Mouse (Mus musculus): ENCODE results near the gene Arhgap17. TPM values are rescaled to one million over a fixed set of nuclear protein-coding genes. Genes with fewer than 3 reads are reported as not detected.

The Arhgap17 gene
- polyA plus RNA-seq, 1 experiment: 38.3 TPM

GRCm38 (mm10) chr7:123251343-123251742 is 118.4 kb downstream of the Arhgap17 start:
- Histone ChIP-seq H3K27ac (ENCODE audit: control insufficient read depth, insufficient read depth, low read depth, low read length, poor library complexity) (no peak overlapping the region), H3K4me3 (replicated peaks; ENCODE audit: control insufficient read depth, low read depth, low read length) (no peak overlapping the region), H3K4me1 (ENCODE audit: control insufficient read depth, insufficient read depth, low read length) (0 out of 2 replicates have a peak, but pooled peaks cover 1% of the 10 kb centered on the region)
- TF ChIP-seq CTCF (IDR thresholded peaks at IDR 0.05; ENCODE audit: control insufficient read depth, insufficient read depth, low read length) (no peak), POLR2A (IDR thresholded peaks at IDR 0.05; ENCODE audit: borderline replicate concordance, control insufficient read depth, low read depth, low read length) (no peak)
- 62% methylated on average over 6 of the region's 6 CpGs for WGBS

GRCm38 (mm10) chr7:123248166-123248565 is 121.5 kb downstream of the Arhgap17 start:
- H3K4me3 ChIP-seq (replicated peaks; ENCODE audit: control insufficient read depth, low read depth, low read length): no peak overlapping the region
- TF ChIP-seq CTCF (IDR thresholded peaks at IDR 0.05; ENCODE audit: control insufficient read depth, insufficient read depth, low read length): no peak
- no peak for TF ChIP-seq POLR2A (IDR thresholded peaks at IDR 0.05; ENCODE audit: borderline replicate concordance, control insufficient read depth, low read depth, low read length)
- 43% methylated on average over 2 of the region's 2 CpGs for WGBS
- no peak overlapping the region for H3K27ac ChIP-seq (ENCODE audit: control insufficient read depth, insufficient read depth, low read depth, low read length, poor library complexity)
- 0 out of 2 replicates have a peak, but pooled peaks cover 1% of the 10 kb centered on the region for H3K4me1 ChIP-seq (ENCODE audit: control insufficient read depth, insufficient read depth, low read length)

- Histone ChIP-seq H3K4me1 (ENCODE audit: control insufficient read depth, insufficient read depth, low read length) (peaks cover 4% of the 10 kb centered on the region; the same call in 1 of the 2 replicates), H3K27ac (ENCODE audit: control insufficient read depth, insufficient read depth, low read depth, low read length, poor library complexity) (no peak overlapping the region), H3K4me3 (replicated peaks; ENCODE audit: control insufficient read depth, low read depth, low read length) (no peak overlapping the region)
- 35% methylated on average over 4 of the region's 4 CpGs for WGBS
- no peak for TF ChIP-seq POLR2A (IDR thresholded peaks at IDR 0.05; ENCODE audit: borderline replicate concordance, control insufficient read depth, low read depth, low read length)
- no peak for TF ChIP-seq CTCF (IDR thresholded peaks at IDR 0.05; ENCODE audit: control insufficient read depth, insufficient read depth, low read length)
Measured at GRCm38 (mm10) chr7:123246504-123247084, 123.1 kb downstream of the Arhgap17 start.

- Histone ChIP-seq H3K4me3 (replicated peaks; ENCODE audit: control insufficient read depth, low read depth, low read length) (no peak overlapping the region), H3K27ac (ENCODE audit: control insufficient read depth, insufficient read depth, low read depth, low read length, poor library complexity) (no peak overlapping the region), H3K4me1 (ENCODE audit: control insufficient read depth, insufficient read depth, low read length) (peaks cover 5% of the 10 kb centered on the region; the same call in 1 of the 2 replicates)
- no peak for TF ChIP-seq POLR2A (IDR thresholded peaks at IDR 0.05; ENCODE audit: borderline replicate concordance, control insufficient read depth, low read depth, low read length)
- no peak for TF ChIP-seq CTCF (IDR thresholded peaks at IDR 0.05; ENCODE audit: control insufficient read depth, insufficient read depth, low read length)
- 83% methylated on average over 1 of the region's 1 CpGs for WGBS
Measured at GRCm38 (mm10) chr7:123244833-123245232, 124.9 kb downstream of the Arhgap17 start.

- Histone ChIP-seq H3K27ac (ENCODE audit: control insufficient read depth, insufficient read depth, low read depth, low read length, poor library complexity) (no peak overlapping the region), H3K4me1 (ENCODE audit: control insufficient read depth, insufficient read depth, low read length) (peaks cover 7% of the 10 kb centered on the region; the same call in 1 of the 2 replicates), H3K4me3 (replicated peaks; ENCODE audit: control insufficient read depth, low read depth, low read length) (no peak overlapping the region)
- TF ChIP-seq CTCF (IDR thresholded peaks at IDR 0.05; ENCODE audit: control insufficient read depth, insufficient read depth, low read length) (no peak), POLR2A (IDR thresholded peaks at IDR 0.05; ENCODE audit: borderline replicate concordance, control insufficient read depth, low read depth, low read length) (no peak)
- 60% methylated on average over 7 of the region's 7 CpGs for WGBS
Measured at GRCm38 (mm10) chr7:123242241-123242640, 127.5 kb downstream of the Arhgap17 start.

GRCm38 (mm10) chr7:123240064-123240463 is 129.7 kb downstream of the Arhgap17 start:
- Histone ChIP-seq H3K4me3 (replicated peaks; ENCODE audit: control insufficient read depth, low read depth, low read length) (no peak overlapping the region), H3K4me1 (ENCODE audit: control insufficient read depth, insufficient read depth, low read length) (peaks cover 5% of the 10 kb centered on the region; the same call in 1 of the 2 replicates), H3K27ac (ENCODE audit: control insufficient read depth, insufficient read depth, low read depth, low read length, poor library complexity) (no peak overlapping the region)
- WGBS: 5% methylated on average over 6 of the region's 6 CpGs
- TF ChIP-seq CTCF (IDR thresholded peaks at IDR 0.05; ENCODE audit: control insufficient read depth, insufficient read depth, low read length) (no peak), POLR2A (IDR thresholded peaks at IDR 0.05; ENCODE audit: borderline replicate concordance, control insufficient read depth, low read depth, low read length) (no peak)

GRCm38 (mm10) chr7:123238621-123239020 is 131.1 kb downstream of the Arhgap17 start:
- no peak for TF ChIP-seq CTCF (IDR thresholded peaks at IDR 0.05; ENCODE audit: control insufficient read depth, insufficient read depth, low read length)
- no peak for TF ChIP-seq POLR2A (IDR thresholded peaks at IDR 0.05; ENCODE audit: borderline replicate concordance, control insufficient read depth, low read depth, low read length)
- H3K4me3 ChIP-seq (replicated peaks; ENCODE audit: control insufficient read depth, low read depth, low read length): no peak overlapping the region
- 80% methylated on average over 4 of the region's 4 CpGs for WGBS
- no peak overlapping the region for H3K27ac ChIP-seq (ENCODE audit: control insufficient read depth, insufficient read depth, low read depth, low read length, poor library complexity)
- peaks cover 5% of the 10 kb centered on the region; the same call in 1 of the 2 replicates for H3K4me1 ChIP-seq (ENCODE audit: control insufficient read depth, insufficient read depth, low read length)

- 10% methylated on average over 4 of the region's 4 CpGs for WGBS
- no peak overlapping the region for H3K4me3 ChIP-seq (replicated peaks; ENCODE audit: control insufficient read depth, low read depth, low read length)
- TF ChIP-seq POLR2A (IDR thresholded peaks at IDR 0.05; ENCODE audit: borderline replicate concordance, control insufficient read depth, low read depth, low read length) (no peak), CTCF (IDR thresholded peaks at IDR 0.05; ENCODE audit: control insufficient read depth, insufficient read depth, low read length) (no peak)
- no peak overlapping the region for H3K27ac ChIP-seq (ENCODE audit: control insufficient read depth, insufficient read depth, low read depth, low read length, poor library complexity)
- H3K4me1 ChIP-seq (ENCODE audit: control insufficient read depth, insufficient read depth, low read length): peaks cover 3% of the 10 kb centered on the region; the same call in 1 of the 2 replicates
Measured at GRCm38 (mm10) chr7:123235449-123235848, 134.3 kb downstream of the Arhgap17 start.

Other genes with a start within 250 kb of the Arhgap17 start
- gene Tnrc6a, start 246.0 kb downstream of the Arhgap17 start, polyA plus RNA-seq (2011; ENCODE audit: insufficient read depth, insufficient read length, low replicate concordance, missing spikeins): 41.0 and 41.9 TPM in 2 replicates
- 3.1 and 18.5 TPM in 2 replicates for gene Slc5a11, start 155.1 kb downstream of the Arhgap17 start, polyA plus RNA-seq (2011; ENCODE audit: insufficient read depth, insufficient read length, low replicate concordance, missing spikeins)
- 14.5 and 23.0 TPM in 2 replicates for gene Lcmt1, start 131 bp downstream of the Arhgap17 start, polyA plus RNA-seq (2011; ENCODE audit: insufficient read depth, insufficient read length, low replicate concordance, missing spikeins)
- gene Aqp8, start 92.4 kb upstream of the Arhgap17 start, polyA plus RNA-seq (2011; ENCODE audit: insufficient read depth, insufficient read length, low replicate concordance, missing spikeins): 1.3 TPM in 1 of 2 replicates, not detected in the other
- 0.42 TPM in 1 of 2 replicates, not detected in the other for gene Zkscan2, start 130.5 kb upstream of the Arhgap17 start, polyA plus RNA-seq (2011; ENCODE audit: insufficient read depth, insufficient read length, low replicate concordance, missing spikeins)